Mouse (Mus musculus): ENCODE results near the gene Ugt1a8. TPM values are rescaled to one million over a fixed set of nuclear protein-coding genes. Genes with fewer than 3 reads are reported as not detected.

The Ugt1a8 gene
- polyA plus RNA-seq, 1 experiment from 2014 or later, result not detected

- Histone ChIP-seq H3K27ac (no peak overlapping the region), H3K4me1 (no peaks in the 10 kb centered on the region), H3K9ac (no peak overlapping the region), H3K9me3 (peaks cover 53% of the 10 kb centered on the region), H3K4me3 (no peak overlapping the region), H3K36me3 (no peaks in the 10 kb centered on the region), H3K27me3 (no peaks in the 10 kb centered on the region), H3K4me2 (replicated peaks) (no peak overlapping the region)
- no peak for ATAC-seq (ENCODE audit: insufficient number of reproducible peaks, insufficient read depth, low FRiP score, low TSS enrichment)
These were observed 138.1 kb downstream of the Ugt1a8 start for GRCm38 (mm10) chr1:88225741-88226140.

DNA sequence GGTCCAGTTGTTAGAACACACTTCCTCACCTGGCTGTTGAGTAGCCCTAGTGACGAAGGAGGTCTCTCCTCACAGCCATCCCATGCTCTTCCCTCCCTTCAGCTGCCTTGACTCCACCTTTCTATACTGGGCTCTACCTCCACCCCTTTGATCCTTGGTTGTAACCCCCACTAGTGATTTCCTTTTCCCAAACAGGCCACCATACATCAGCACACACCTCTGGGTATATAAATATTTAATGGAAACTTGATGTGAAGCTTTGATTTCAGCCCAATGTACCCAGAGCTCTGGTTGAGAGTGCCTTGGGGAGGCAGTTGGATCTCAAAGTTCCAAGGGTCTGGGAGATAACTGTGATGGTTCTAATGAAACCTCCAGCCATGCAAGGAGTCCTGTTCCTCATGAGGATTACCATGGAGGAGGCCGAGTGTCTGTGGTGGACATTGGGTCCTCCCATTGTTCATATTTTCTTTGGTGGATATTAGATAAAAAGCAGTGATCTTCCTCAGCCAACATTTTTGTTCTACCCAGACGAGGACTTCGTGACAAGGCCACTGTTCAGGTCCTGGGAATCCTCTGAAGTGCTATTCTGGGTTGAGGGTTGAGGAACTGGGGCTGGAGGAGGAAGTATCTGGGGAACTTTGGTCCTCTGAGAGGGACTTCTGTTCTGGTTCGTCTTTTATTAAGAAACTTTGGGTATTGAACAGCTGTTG is 139.2 kb downstream of the Ugt1a8 start, which contains the start of gene Mroh2a:
Gene Mroh2a (plus strand): TSS at position 317 of the 710 bp plus-strand sequence.
- no peaks in the 10 kb centered on the region for H3K27me3 ChIP-seq
- H3K27ac ChIP-seq, result no peak within 1 kb of the TSS
- WGBS, result 54% methylated on average over 5 of the region's 5 CpGs
- no peak within 1 kb of the TSS for H3K9ac ChIP-seq
- no peak within 1 kb of the TSS for H3K4me2 ChIP-seq (replicated peaks)
- H3K9me3 ChIP-seq, result peaks cover 64% of the 10 kb centered on the region
- H3K4me1 ChIP-seq, result no peaks in the 10 kb centered on the region
- no peaks in the 10 kb centered on the region for H3K36me3 ChIP-seq
- H3K4me3 ChIP-seq, result no peak within 1 kb of the TSS
- no peak for ATAC-seq (ENCODE audit: insufficient number of reproducible peaks, insufficient read depth, low FRiP score, low TSS enrichment)

- no peak for ATAC-seq (ENCODE audit: insufficient number of reproducible peaks, insufficient read depth, low FRiP score, low TSS enrichment)
- Histone ChIP-seq H3K27me3 (no peaks in the 10 kb centered on the region), H3K9me3 (peaks cover 71% of the 10 kb centered on the region), H3K4me3 (no peak overlapping the region), H3K36me3 (no peaks in the 10 kb centered on the region), H3K27ac (no peak overlapping the region), H3K4me2 (replicated peaks) (no peak overlapping the region), H3K9ac (no peak overlapping the region), H3K4me1 (no peaks in the 10 kb centered on the region)
- WGBS, result 57% methylated on average over 2 of the region's 2 CpGs
These were observed 139.9 kb downstream of the Ugt1a8 start for GRCm38 (mm10) chr1:88227482-88227881.

DNA sequence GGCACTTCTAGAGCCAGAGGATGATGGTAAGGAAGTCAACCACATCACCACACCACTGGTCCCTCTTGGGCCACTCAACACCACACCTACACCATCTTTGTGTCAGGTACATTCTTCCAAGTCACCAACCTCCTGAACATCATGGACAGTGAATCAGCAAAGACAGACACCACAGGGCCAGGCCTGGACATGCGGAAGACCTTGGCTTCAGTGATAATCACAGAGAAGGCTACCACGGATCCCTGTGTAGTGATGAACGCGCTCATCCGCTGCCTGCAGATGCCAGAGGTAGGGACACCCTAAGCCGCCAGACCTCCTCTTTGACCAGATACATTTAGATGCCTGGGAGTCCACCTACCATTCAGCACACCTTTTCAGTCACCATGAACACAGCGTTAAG is 140.5 kb downstream of the Ugt1a8 start:
- no peak overlapping the region for H3K27ac ChIP-seq
- no peak overlapping the region for H3K9ac ChIP-seq
- H3K4me2 ChIP-seq (replicated peaks), result no peak overlapping the region
- 68% methylated on average over 7 of the region's 7 CpGs for WGBS
- H3K36me3 ChIP-seq, result no peaks in the 10 kb centered on the region
- no peaks in the 10 kb centered on the region for H3K4me1 ChIP-seq
- H3K27me3 ChIP-seq, result no peaks in the 10 kb centered on the region
- no peak for ATAC-seq (ENCODE audit: insufficient number of reproducible peaks, insufficient read depth, low FRiP score, low TSS enrichment)
- H3K9me3 ChIP-seq, result peaks cover 77% of the 10 kb centered on the region
- no peak overlapping the region for H3K4me3 ChIP-seq

DNA sequence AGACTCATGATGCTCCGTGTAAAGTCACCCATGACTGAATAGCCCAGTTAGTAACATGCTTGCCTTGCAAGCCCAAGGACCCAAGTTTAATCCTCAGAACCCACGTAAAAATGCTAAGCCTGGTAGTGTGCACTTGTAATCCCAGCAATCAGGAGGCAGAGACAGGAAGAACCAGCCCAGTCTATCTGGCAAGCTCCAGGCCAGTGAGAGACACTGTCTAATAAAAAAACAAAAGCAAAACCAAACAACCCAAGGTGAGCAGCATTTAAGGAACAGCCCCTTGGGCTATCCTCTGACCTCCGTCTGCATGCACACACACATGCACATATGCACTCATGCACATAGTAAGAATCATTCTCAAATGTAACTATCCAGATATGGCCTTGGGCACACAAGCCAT is 142.0 kb downstream of the Ugt1a8 start:
- Histone ChIP-seq H3K4me1 (no peaks in the 10 kb centered on the region), H3K9me3 (peaks cover 92% of the 10 kb centered on the region), H3K36me3 (no peaks in the 10 kb centered on the region), H3K27ac (no peak overlapping the region), H3K27me3 (no peaks in the 10 kb centered on the region), H3K4me2 (replicated peaks) (no peak overlapping the region), H3K4me3 (no peak overlapping the region), H3K9ac (no peak overlapping the region)
- no peak for ATAC-seq (ENCODE audit: insufficient number of reproducible peaks, insufficient read depth, low FRiP score, low TSS enrichment)
- WGBS, result 77% methylated on average over 3 of the region's 3 CpGs

DNA sequence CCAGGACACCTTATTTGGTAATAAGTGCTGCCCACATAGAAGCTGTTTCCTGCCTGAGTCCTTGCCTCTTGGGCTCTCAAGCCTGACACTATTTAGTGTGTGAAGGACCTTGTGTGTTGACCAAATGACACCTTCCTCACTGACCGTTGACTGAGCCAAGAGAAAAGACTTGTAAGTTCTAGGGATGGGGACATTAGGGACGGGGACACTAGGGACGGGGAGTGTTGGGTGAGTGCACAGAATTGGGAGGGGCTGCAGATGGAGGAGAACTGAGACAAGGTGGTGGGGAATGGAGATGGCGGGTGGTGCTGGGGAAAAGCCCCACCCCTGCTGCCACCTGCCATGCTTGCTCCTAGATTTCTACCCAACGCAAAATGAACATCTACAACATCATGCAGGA is 142.4 kb downstream of the Ugt1a8 start:
- H3K4me1 ChIP-seq, result no peaks in the 10 kb centered on the region
- no peak overlapping the region for H3K27ac ChIP-seq
- H3K36me3 ChIP-seq, result no peaks in the 10 kb centered on the region
- peaks cover 96% of the 10 kb centered on the region for H3K9me3 ChIP-seq
- ATAC-seq (ENCODE audit: insufficient number of reproducible peaks, insufficient read depth, low FRiP score, low TSS enrichment), result no peak
- WGBS, result 86% methylated on average over 5 of the region's 5 CpGs
- no peaks in the 10 kb centered on the region for H3K27me3 ChIP-seq
- no peak overlapping the region for H3K4me3 ChIP-seq
- no peak overlapping the region for H3K9ac ChIP-seq
- H3K4me2 ChIP-seq (replicated peaks), result no peak overlapping the region

GRCm38 (mm10) chr1:88230421-88230820 is 142.8 kb downstream of the Ugt1a8 start:
- no peaks in the 10 kb centered on the region for H3K27me3 ChIP-seq
- H3K4me3 ChIP-seq, result no peak overlapping the region
- ATAC-seq (ENCODE audit: insufficient number of reproducible peaks, insufficient read depth, low FRiP score, low TSS enrichment), result no peak
- H3K9me3 ChIP-seq, result peaks cover 98% of the 10 kb centered on the region
- H3K36me3 ChIP-seq, result no peaks in the 10 kb centered on the region
- H3K4me1 ChIP-seq, result no peaks in the 10 kb centered on the region
- no peak overlapping the region for H3K4me2 ChIP-seq (replicated peaks)
- H3K27ac ChIP-seq, result no peak overlapping the region
- 70% methylated on average over 7 of the region's 7 CpGs for WGBS
- no peak overlapping the region for H3K9ac ChIP-seq

DNA sequence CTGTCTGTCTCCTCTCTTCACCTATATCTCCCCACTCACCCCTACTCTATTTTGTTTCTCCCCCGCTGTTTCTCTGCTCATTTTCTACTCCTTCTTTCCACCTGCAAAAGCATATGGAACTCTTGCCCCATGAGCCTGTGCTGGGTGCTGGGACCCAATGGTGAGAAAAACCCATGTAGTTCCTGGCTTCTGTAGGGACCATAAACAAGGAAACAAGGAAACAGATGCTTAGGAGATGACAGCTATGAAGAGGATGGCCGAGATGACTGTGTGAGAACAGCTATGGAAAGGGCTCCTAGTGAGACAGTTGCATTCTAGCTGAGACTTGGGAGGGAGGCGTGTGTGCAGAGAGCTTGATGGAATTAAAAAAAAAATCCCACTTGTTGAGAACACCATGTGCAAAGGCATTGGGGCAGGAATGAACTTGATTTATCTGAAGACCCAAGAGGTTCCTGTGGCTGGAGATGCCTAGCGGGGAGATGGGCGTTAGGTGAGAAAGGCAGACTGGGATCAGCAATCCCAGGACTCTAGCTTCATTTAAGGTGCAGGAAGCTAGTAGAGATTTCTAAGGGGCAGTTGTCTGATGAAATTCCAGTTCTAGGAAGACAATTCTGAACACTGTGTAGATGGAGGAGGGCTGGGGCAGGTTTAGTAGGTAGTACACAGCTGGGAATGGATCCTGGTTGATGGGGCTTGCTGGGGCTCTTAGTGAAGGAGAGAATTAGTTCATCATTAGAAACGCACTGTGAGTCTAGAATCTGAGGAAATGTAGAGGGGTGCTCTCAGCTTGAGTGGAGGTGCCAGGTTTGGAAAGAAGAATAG is 143.6 kb downstream of the Ugt1a8 start:
- H3K27ac ChIP-seq, result no peak overlapping the region
- no peak overlapping the region for H3K4me3 ChIP-seq
- H3K4me2 ChIP-seq (replicated peaks), result no peak overlapping the region
- H3K9ac ChIP-seq, result no peak overlapping the region
- H3K9me3 ChIP-seq, result peaks cover 98% of the 10 kb centered on the region
- H3K27me3 ChIP-seq, result no peaks in the 10 kb centered on the region
- 74% methylated on average over 6 of the region's 6 CpGs for WGBS
- no peaks in the 10 kb centered on the region for H3K4me1 ChIP-seq
- no peaks in the 10 kb centered on the region for H3K36me3 ChIP-seq
- no peak for ATAC-seq (ENCODE audit: insufficient number of reproducible peaks, insufficient read depth, low FRiP score, low TSS enrichment)

DNA sequence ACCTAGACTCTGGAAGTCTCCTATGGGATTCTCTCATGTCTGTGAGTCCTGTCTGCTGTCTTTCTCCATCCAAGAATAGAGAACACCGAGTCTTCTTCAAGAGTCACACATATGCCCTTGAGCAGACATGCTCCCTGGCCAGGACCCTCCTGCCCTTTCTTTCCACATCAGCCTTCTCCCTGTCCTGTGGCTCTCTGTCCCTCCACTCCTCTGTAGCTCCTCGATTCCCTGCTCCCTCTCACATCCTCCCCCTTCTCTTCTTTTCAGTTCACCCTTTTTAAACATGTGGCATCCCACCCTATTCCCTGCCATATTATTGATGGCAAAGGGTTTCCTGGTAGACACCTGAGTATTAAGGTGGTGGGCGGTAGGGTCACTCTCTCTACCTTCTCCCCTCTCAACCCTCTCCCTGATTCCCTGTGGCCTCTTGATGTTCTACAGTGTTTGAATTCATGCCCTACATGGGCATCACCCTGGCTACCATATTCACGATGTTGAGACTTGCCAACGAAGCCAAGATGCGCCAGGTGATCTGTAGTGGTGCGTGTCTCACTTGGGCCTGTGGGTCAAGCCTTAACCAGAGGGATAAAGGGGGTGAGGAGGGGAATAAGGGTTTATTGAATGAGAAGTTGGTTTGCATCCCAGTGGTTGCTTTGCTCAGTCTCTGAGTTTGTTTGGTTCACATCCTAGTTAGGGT is 144.3 kb downstream of the Ugt1a8 start:
- no peak for ATAC-seq (ENCODE audit: insufficient number of reproducible peaks, insufficient read depth, low FRiP score, low TSS enrichment)
- Histone ChIP-seq H3K36me3 (no peaks in the 10 kb centered on the region), H3K4me2 (replicated peaks) (no peak overlapping the region), H3K9ac (no peak overlapping the region), H3K9me3 (peaks cover 96% of the 10 kb centered on the region), H3K27ac (no peak overlapping the region), H3K27me3 (no peaks in the 10 kb centered on the region), H3K4me3 (no peak overlapping the region), H3K4me1 (no peaks in the 10 kb centered on the region)
- 65% methylated on average over 7 of the region's 7 CpGs for WGBS

DNA sequence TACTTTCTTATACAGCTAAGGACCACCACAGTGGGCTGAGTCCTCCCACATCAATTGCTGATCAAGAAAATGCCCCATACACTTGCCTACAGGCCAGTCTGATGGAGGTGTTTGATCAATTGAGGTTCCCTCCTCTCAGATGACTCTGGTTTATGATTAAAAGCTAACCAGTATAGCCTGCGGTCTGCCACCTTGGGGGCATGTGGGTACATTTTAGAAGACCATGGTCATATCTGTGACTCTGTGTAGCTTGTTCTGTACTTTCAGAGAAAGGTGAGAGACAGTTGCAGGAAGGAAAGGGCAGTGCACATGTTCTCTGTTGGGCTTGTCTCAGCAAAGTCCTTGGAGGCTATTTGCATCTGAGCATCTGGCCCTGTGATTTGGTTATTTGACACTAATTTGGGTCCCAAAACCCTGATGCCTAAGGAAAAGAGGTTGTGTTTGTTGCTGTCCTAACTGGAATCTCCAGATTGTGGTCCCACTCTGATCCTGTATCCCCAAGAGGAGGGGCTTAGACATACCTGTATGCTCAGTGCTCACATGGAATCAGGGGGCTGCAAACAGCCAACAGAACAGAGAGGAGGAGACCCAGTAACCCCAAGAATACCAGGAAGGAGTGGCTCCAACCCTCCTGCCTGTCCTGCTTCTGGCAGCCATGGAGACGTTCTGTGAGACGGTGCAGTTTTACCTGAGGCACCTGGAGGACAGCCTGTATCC is 145.2 kb downstream of the Ugt1a8 start:
- H3K4me1 ChIP-seq, result no peaks in the 10 kb centered on the region
- H3K9ac ChIP-seq, result no peak overlapping the region
- ATAC-seq (ENCODE audit: insufficient number of reproducible peaks, insufficient read depth, low FRiP score, low TSS enrichment), result no peak
- H3K9me3 ChIP-seq, result peaks cover 97% of the 10 kb centered on the region
- no peaks in the 10 kb centered on the region for H3K36me3 ChIP-seq
- no peak overlapping the region for H3K4me2 ChIP-seq (replicated peaks)
- 55% methylated on average over 3 of the region's 3 CpGs for WGBS
- no peak overlapping the region for H3K27ac ChIP-seq
- no peaks in the 10 kb centered on the region for H3K27me3 ChIP-seq
- H3K4me3 ChIP-seq, result no peak overlapping the region

DNA sequence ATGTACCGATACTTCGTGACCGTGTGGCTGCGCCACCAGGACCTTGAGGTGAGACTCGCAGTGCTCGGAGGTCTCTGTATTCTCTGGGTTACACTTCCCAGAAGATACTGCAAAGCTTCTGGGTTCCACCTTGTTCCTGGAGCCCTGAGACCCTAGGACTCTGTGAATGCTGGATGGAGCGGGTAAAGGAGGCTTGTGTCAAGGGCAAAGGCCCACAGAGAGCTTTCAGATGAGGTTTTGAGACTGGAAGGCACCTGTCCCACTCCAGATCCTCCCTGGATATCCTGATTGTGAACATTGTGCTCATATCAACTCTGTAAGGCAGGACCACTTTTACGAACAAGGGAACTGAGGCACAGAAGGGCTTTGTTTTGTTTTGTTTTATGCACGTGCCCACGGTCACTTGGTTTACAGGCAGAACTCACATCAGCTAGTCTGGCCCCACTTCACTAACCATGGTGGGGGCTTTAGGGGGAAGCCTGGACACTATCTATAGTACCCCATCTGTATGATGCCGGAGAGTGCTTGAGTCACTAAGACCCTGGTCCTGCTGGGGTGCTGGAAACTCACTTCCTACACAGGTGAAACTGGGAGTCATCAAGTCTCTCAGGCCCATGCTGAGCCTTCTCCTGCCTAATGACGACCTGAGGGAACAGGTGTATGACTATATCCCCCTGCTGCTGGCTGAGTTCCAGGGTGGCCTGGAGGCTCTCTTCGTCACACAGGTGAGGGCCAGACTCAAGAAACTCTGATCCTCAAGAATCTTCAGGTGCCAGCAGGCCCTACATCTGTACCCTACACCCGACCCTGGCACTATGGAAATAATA is 146.0 kb downstream of the Ugt1a8 start:
- no peaks in the 10 kb centered on the region for H3K27me3 ChIP-seq
- H3K36me3 ChIP-seq, result no peaks in the 10 kb centered on the region
- 68% methylated on average over 14 of the region's 14 CpGs for WGBS
- H3K4me2 ChIP-seq (replicated peaks), result no peak overlapping the region
- H3K9ac ChIP-seq, result no peak overlapping the region
- H3K4me1 ChIP-seq, result no peaks in the 10 kb centered on the region
- no peak overlapping the region for H3K4me3 ChIP-seq
- H3K9me3 ChIP-seq, result peaks cover 97% of the 10 kb centered on the region
- H3K27ac ChIP-seq, result no peak overlapping the region
- ATAC-seq (ENCODE audit: insufficient number of reproducible peaks, insufficient read depth, low FRiP score, low TSS enrichment), result no peak

Data from embryonic facial prominence, embryonic 12.5 days (tissue).